Mouse (Mus musculus): ENCODE data around the gene Psmd1.

- TF ChIP-seq NANOG (IDR thresholded peaks at IDR 0.05; ENCODE audit: borderline replicate concordance, low read length), result no peak
- TF ChIP-seq CTCF (conservative IDR thresholded peaks at IDR 0.05; ENCODE audit: low read length), result no peak
- TF ChIP-seq POU5F1 (IDR thresholded peaks at IDR 0.05; ENCODE audit: borderline replicate concordance, low read length), result no peak
Measured at GRCm38 (mm10) chr1:86154133-86154823, 90.1 kb downstream of the Psmd1 start, which contains the start of gene Armc9.

Measured in E14TG2a.4 (cell line).